Mouse (Mus musculus) ovary, postnatal 36 days (tissue): Measurements from ENCODE around the gene Kif13a.

ENCODE experiments used
- DNase-seq: peaks from one replicate; pipeline ENCODE4 v3.0.0; 2022; ENCODE audit warnings: low spot score, mixed read lengths

Kif13a gene

DNA sequence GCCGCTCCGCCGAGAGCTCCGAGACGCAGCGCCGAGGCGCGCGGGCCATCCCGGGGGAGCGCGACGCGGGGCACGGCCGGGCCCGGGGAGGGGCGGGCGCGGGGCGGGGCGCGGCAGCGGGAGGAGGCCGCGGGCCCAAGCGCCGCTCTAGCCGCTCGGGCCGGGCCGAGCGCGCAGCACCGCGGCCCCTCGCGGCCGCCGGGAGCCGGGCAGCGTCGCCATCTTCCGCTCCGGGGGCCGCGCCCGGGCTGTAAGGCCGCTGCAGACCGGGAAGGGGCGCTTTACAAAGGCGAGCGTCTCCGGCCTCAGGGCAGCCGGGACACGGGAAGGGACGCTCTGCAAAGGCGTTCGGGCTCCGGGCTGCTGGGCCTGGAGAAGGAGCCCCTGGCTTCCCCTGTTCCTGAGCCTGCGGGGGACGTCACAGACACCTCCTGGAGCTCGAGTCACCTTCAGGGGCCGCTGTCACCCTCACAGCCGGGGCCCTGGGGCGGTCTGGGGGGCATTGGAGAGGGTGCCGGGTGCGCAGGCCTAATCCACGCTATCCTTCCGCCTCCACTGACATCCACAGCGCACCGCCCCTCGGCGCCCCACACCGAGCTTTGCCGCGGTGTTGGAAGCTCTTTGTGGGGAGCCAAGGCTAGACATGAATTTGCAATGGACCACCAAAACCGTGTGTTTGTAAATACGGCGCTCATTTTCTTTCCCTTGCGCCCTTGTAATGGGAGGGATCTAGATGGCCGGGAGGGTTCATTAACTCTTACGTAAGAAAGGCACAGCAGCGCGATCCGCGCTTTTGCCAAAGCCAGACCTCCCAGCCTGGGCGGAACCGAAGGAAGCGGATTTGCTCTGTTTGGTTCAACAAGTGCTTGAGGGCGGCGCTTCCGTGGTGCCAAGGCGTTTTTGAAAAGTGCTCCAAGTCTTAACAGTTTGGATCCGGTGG is at the start of gene Kif13a:
Kif13a (minus strand) TSS at position 149 of the 940 bp plus-strand sequence.
- peak; percentile 88 for DNase-seq

DNA sequence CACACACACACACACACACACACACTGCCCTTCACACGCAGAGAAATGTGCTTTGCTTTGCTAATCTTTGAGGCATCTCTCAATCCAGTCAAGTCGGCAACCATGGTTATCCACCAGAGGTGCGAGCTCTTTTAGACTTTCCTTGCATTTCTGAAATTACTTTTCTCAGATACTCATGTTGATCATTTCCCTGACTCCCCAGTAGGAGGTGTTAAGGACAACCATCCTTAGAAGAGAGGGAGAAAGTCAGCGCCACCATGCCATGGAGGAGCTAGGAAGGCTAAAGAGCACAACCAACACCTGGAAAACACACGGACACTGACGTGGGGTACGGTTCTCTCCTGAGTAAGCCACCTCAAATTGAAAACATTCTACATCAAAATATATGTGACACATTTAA is 46.9 kb upstream of the Kif13a start:
- DNase-seq, result no peak

DNA sequence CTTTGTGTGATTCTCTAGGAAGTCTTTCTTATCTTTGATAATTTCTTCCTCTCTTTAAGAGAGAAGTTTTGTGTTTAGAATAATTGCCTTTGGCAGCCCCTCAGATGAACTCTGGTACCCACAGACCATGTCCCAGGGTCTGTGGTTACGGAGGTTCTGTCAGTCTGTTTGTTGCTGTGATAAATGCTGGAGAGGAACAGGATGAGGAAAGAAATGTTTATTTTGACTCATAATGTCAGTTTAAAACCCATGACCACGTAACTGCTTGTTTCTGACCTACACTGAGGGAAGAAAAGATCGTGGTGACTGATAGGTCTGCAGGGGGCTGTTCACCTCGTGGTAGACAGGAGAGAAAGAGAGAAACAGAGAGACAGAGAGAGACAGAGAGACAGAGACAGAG is 46.3 kb upstream of the Kif13a start:
- DNase-seq, result no peak

DNA sequence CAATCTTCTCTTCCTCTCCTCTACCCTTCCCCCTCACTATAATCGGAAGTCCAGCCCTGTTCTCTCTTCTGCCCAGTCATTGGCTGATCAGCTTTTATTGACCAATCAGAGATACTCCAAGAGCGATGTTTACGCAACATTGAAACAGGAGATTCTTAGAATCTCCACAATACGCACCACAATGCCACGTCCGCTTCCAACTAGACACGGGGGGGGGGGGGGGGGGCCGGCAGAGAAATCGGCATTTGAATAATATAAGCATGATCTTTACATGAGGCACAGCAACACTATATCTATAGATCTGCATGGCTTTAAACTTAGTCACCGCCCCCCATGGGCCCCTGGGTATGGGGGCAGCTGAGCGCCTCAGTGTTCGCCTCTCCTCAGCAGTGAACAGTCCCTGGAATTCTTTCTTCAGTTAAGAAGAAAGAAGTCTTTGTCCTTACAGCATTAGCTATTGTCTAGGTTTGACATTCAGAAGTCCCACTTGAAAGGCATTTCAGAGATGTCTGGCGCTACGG is 45.4 kb upstream of the Kif13a start:
- no peak for DNase-seq

DNA sequence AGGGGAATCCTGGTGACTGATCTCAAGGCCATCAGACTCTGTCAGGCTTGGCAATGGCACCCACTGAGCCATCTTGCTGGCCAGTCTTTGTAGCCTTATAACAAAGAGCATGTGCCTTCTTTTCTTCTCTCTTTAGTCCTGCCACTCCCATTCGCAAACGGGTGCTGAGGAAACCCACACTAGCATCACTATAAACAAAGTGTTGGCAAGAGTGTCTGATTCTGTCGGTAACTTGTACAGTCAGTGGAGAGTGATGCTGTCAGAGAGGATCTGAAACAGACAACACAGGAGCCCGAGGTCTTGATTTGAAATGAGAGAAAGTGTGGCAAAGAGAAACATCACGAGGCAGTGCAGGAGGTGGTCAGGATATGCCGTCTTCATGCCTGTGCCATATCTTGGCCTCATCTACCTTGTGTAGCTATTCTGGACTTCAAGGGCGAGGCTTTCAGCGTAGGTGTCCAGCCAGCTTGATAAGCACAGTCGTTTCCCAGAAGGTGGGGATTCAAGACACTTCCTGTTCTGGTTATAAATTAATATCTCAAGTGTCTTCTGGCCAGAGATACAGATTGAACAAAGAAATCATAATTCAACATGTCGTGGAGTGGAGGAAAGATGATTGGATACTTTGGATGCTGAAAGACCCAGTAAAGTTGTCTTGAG is 40.7 kb upstream of the Kif13a start:
- no peak for DNase-seq

DNA sequence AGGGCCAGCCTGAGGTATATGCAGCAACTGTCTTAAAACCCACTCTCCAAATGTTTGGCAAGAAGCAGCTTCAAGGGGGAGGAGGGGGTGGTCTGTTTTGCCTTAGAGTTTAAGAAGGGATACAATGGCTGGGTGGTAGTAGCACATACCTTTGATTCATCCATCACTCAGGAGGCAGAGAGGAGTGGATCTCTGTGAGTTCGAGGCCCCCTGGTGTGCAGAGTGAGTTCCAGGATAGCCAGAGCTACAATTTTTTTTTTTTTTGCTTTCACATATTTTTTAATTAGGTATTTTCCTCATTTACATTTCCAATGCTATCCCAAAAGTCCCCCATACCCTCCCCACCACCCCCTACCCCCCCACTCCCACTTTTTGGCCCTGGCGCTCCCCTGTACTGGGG is 39.0 kb upstream of the Kif13a start:
- no peak for DNase-seq

DNA sequence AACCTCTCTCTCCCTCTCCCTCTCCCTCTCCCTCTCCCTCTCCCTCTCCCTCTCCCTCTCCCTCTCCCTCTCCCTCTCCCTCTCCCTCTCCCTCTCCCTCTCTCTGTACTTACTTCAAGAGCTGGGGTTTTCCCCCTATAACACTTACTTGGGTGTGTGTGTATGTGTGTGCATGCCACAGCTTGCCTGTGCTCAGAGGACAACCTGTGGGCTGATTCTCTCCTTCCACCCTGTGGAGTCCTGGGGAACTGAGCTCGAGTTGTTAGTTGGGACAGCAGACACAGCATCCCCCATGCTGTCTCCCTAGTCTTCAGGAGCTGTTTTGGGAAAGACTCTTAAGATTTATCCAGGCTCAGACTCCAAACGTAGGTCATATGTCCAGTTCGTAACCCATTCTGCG is 37.6 kb upstream of the Kif13a start:
- DNase-seq, result no peak

DNA sequence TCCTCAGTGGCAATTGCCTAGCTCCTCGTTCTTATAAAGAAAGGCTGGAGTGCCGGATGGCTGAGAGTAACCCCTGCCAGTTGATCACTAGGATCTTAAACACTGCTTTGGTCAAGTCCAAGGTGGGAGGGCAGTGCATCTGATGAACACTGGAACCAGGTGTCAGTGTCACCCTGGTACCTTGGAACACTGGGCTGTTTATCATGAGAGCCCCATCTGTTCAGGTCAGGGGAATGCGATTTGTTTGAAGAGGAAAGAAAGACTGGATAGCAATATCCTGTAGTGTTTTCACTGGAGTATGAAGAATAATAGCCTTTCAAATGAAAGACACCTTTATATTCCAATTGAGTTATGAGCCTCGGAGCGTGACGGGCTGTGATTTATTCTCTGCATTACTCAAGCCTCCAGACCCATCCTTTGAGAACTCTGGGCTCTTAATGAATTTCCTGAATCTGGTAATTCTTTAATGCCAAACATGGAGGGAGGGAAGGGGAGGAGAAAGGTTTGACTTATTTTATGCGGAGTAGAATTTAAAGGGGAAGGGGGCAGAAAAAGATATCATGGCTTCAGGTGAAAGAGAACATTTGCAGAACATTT is 31.3 kb upstream of the Kif13a start:
- no peak for DNase-seq

DNA sequence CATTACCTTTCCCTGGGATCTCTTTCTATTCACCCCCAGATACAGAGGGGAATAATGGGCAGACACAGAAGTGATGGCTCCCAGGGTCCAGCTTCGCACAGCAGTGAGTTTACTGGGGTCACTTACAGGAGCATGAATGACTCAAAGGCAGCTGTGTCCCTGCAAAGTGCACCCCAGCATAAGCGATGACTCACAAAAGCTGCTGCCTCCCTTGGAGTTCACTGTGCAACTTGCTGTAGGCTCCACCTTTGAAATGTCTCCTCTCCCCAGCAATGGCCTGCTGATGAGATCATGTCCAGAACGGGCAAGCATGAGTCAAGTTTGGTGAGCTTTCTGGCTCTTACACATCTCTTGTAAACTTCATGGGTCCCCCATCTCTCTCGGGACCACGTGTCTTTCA is 29.5 kb upstream of the Kif13a start:
- no peak for DNase-seq

DNA sequence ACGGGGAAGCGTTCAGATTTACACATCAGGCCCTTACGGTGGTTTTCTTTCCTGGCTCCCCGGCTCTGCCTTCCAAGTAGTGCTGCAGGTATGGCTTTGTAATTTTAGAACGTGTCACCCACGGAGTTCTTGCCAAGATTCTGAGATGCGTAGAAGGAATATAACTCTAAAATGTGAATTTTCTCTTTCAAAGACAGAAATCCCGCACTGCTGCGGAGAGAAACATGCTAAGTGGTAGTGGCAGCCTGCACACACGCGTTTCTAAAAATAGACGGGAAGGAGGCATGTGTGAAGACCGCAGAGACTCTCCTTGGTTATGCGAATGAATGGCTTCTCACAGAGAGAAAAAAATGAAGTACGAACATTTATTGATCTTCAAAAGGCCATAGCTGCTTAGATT is 21.5 kb upstream of the Kif13a start:
- DNase-seq, result no peak

DNA sequence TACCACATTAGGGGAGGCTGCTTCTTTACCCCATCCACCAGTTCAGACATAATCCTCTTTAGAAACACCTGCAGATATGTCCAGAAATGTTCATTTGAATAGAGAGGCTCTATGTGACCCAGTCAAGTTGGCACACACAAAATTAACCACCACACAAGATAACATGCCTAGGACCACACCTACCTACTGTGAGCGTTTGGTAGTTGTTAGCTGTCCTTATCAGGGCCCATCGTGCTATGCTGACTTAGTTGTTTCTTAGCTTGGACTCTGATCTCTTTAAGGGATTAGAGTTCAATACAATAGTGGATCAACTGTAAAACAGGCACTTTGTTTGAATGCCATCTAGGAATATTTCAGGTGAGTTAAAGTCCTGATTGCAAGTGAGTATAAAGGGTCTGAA is 20.1 kb upstream of the Kif13a start:
- no peak for DNase-seq

DNA sequence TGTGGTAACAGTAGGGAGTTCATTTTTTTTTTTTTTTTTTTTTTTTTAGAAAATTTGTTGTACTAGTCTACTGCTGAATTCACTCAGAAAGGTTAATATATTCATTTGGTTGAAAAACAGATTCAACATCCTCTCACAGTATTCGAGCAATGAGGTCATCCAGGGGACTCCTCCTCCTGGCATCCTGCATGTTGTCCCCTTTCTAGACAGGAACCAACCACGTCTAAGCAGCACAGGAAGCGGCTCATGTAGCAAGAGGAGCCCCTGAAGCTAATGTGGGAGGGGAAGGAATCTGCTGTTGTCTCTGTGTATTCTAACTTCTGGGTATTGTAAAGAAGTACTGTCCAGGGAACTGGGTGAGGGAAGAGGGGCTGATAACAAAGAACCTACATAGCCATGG is 18.4 kb upstream of the Kif13a start:
- DNase-seq, result no peak

DNA sequence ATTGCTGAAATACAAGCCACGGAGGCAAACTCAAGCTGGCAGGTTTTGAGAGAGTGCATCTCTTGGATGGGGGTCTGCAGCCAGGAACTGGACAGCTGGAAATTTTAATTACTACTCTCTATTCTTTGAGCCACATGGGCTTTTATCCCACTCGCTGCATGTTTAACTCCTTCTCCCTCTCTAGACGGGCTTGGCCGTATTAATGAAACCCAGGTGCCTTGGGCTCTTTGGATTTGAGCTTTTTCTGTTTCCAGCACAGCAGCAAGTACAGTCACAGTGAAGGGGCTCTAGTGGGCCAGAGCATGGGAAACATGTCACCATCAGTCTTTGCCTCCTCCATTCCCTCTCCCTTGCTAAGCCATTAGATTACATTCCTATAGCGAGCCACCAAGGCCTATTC is 16.4 kb upstream of the Kif13a start:
- no peak for DNase-seq

DNA sequence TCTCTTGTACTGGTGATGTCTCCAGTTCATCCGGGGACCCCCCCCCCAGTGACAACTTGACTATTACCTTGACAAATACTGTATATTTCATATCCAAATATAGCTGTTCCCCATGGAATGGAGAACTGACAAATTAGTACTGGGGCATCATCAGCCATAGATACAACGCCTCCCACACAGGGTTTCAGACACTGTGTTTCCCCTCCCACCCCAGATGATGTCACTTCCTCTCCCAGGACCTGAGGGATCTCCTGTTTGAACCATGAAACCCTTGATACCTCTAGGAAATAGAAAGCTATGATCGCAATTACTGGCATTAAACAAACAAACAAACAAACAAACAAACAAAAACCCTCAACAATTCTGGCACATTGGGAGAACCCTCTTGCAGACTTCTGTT is 15.6 kb upstream of the Kif13a start:
- DNase-seq, result no peak

DNA sequence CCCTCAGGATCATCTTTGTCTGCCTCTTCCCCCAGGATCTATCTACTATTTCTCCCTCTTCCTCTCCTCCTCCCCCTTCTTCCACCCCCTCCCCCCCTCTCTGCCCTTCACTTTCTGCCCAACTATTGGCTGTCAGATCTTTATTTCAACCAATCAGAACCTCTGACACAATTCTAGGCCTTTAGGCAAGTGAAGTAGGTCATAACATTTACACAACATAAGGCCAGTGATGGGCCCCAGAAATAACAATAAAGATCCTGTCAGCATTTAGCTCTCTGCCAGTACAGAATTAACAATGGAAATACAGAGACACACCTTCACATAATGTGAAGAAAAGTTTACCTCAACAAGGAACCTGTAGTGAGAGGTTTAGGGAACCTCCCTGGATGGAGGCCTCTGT is 13.6 kb upstream of the Kif13a start:
- DNase-seq, result no peak

DNA sequence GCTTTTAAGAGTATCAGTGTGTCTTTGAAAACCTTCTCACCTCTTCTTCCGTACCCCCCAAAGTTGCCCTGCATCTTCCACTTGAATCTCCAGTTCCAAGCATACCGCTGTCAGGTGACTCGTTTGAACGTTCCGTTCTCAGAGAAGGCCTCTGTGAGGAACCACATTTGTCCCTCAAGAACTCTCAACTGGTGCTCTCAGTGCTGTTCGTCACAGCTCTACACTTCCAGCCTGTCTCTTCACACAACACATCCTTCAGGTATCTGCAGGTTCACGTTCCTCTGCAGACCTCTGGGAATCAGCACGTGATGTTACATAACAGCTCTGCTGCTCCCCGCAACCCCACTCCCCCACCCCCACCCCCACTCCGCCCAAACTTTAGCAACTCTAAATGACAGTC is 4.4 kb upstream of the Kif13a start:
- DNase-seq, result no peak

DNA sequence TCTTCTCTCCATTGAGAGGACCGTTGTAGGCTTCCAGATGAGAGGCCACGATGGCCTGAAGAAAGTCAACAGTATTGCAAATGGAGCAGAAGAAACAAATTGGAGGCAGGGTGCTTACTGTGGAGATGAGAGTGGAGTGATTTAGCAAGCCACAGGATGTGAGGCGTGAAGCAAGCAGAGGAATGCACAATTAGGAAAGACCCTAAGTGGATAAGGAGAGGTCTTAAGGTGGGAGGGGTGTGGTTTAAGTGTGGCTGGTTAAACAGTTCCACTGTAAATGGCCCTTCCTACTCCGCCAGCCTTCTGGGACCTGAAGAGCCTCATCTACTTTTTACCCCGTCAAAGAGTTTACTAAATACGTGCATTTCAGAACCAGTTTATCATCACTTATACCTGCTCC is 3.2 kb upstream of the Kif13a start:
- DNase-seq, result no peak

DNA sequence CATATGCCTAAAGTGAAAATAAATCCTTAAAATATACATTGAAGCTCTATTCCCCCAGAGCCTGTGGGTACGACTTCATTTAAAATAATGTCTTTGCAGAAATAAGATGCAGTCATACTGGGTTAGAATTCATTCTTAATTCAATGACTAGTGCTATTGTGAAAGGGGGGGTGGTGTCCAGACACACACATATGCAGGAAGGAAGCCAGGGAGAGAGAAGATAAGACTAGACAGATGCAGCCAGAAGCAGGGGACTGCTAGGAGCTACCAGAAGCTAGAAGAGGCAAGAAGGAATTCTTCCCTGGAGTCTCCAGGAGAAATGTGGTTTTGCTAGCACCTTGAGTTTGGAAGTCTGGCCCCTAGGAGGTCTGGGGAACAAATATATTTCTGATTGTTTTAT is 2.4 kb upstream of the Kif13a start:
- DNase-seq, result no peak

DNA sequence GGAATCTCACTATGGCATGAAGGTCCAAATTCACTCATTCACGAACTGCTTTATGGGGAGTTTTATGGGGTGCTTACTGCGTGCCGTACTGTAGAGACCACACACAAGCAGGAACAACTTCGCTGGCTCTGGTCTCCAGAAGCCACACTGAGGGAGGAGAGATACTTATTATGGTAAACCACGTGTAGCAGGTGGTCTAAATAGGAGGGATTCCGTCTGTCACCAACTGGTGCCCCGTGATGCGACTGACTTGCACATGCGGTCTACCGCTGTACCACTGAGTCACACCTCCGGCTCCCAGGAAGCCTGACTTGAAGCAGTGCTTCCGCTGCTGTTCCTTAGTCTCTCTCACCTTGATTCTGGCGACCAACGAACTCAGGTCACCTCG is 986 bp upstream of the Kif13a start:
- no peak for DNase-seq

DNA sequence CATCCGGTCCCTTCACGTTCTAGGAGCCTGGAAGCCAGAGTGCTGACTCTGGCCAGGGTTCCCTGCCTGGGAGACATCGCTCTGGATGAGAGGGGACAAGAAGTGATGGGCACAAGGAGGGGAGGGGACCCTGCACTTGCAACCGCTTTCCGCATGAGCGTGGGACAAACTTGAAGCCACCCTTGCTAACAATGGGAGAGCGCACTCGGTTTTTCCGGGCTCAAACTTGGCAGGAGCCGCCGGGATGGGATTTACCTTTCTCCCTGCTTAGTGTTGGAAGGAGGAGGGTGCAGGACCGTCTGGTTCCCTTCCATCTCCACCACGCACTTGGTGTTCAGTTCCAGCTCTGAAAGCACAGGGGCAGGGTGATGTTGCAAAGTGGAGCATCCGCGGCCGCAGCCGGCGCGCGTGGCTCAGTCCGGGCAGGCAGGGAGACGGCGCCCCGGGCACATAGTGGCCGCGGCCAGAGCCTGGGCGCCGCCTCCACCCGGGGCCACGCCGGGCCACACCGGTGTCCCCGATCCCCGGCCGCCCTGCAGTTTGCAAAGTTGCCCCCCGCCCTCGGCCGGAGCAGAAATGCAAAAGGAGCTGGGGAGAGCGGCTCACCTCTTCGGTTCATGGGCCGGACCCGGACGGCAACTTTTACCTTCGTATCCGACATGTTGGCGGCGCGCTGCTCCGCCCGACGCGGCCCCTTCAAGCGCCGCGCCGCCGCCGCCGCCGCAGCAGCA is 541 bp downstream of the Kif13a start:
- peak; percentile 62 for DNase-seq

DNA sequence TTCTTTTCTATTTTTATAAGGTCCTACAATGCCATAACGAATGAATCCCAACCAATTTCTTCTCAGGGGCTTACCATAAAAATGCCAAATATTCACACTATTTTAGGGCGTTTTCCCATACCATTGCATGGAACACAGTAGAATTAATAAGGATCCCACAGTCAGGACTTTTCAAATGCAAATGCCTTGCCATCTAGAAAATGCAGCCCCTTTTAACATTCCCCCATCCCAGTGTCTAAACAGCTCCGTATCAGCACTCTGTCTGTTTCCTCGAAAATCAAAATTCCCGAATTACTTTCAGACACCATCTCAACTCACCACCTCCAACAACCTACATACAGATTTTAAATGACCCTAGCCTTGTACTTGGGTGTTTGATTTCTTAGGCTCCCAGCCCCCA is 1.3 kb downstream of the Kif13a start:
- DNase-seq, result no peak

DNA sequence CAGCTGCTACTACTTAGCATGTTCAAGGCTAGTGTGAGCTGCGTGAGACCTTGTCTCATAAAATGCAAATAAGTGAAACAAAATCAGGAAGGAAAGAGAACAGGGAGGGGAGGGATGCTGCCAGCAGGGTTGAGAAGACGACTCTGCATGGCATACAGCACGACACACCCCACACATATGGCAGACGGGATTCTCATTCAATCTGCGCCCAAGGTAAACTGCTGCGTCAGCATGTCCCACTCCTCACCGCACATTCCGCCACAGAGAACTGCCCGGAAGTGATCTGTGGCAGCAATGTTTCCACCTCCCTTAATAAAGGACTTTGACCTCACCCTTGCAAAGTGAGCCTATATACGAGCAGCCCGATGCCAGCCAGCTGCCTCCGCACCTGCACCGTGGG is 4.0 kb downstream of the Kif13a start:
- DNase-seq, result no peak
